Mouse (Mus musculus): Measurements from ENCODE around the gene Aifm3.
"Not testable (repeated sequence)": the region's sequence is repeated elsewhere in the genome, so short reads cannot be mapped to it uniquely, and the experiment has no call there.

The Aifm3 gene

DNA sequence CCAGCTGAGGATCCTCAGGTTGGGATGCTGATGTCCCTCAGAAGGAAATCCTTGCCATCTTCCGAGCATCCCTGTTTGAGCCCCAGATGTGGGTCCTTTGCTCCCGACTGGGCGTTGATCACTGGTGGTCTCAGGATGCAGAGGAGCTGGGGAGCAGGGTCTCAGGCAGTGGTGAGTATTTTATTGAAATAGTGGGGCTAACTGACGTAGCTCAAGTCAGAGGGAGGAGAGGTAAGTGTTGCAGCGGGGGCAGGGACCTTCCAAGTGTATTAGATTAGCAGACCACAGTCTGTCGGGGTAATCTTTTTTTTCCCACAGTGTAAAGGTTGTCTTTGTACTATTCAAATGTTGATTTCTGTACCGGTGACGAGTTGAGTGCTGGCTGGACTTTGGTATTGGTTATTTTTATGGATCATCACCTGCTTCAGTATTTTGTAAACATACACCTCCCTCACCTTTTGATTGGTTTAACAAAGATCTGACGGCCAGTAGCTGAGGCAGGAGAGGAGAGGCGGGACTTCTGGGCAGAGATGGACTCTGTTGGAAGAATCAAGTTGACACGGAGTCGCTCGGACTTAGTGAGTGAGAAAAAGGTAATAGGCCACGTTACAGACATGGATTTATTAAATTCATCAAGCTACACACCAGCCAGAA is 43.4 kb downstream of the Aifm3 start:
- ATAC-seq (ENCODE audit: insufficient number of reproducible peaks, low FRiP score, low TSS enrichment): no peak

GRCm38 (mm10) chr16:17536584-17536983 is 47.2 kb downstream of the Aifm3 start:
- ATAC-seq (ENCODE audit: insufficient number of reproducible peaks, low FRiP score, low TSS enrichment): no peak

- ATAC-seq (ENCODE audit: insufficient number of reproducible peaks, low FRiP score, low TSS enrichment): no peak
Measured at GRCm38 (mm10) chr16:17542632-17543031, 53.2 kb downstream of the Aifm3 start.

- ATAC-seq (ENCODE audit: insufficient number of reproducible peaks, low FRiP score, low TSS enrichment): no peak
Measured at GRCm38 (mm10) chr16:17552837-17553236, 63.4 kb downstream of the Aifm3 start.

GRCm38 (mm10) chr16:17553910-17554685 is 64.7 kb downstream of the Aifm3 start:
- ATAC-seq (ENCODE audit: insufficient number of reproducible peaks, low FRiP score, low TSS enrichment): no peak

- not testable (repeated sequence) for ATAC-seq (ENCODE audit: insufficient number of reproducible peaks, low FRiP score, low TSS enrichment)
Measured at GRCm38 (mm10) chr16:17554702-17555101, 65.3 kb downstream of the Aifm3 start.

GRCm38 (mm10) chr16:17556180-17556579 is 66.8 kb downstream of the Aifm3 start:
- ATAC-seq (ENCODE audit: insufficient number of reproducible peaks, low FRiP score, low TSS enrichment): no peak

DNA sequence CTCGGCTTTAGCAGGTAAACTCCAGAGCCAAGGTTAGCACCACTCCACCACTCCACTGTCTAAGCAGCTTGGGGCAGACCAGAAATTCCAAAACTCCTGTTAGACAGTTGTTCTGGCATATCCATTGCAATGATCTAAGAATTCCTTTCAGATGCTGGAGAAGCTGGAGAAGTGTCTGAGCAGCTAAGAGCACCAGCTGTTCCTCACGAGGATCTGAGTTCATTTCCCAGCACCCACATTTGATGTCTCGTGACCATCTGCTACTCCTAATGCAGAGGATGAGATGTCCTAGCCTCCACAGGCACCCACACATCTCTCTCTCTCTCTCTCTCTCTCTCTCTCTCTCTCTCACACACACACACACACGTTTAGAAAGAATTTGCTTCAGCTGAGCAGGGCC is 67.5 kb downstream of the Aifm3 start:
- ATAC-seq (ENCODE audit: insufficient number of reproducible peaks, low FRiP score, low TSS enrichment): no peak

All from cerebellum, adult (tissue).